In the genomic region with DNA sequence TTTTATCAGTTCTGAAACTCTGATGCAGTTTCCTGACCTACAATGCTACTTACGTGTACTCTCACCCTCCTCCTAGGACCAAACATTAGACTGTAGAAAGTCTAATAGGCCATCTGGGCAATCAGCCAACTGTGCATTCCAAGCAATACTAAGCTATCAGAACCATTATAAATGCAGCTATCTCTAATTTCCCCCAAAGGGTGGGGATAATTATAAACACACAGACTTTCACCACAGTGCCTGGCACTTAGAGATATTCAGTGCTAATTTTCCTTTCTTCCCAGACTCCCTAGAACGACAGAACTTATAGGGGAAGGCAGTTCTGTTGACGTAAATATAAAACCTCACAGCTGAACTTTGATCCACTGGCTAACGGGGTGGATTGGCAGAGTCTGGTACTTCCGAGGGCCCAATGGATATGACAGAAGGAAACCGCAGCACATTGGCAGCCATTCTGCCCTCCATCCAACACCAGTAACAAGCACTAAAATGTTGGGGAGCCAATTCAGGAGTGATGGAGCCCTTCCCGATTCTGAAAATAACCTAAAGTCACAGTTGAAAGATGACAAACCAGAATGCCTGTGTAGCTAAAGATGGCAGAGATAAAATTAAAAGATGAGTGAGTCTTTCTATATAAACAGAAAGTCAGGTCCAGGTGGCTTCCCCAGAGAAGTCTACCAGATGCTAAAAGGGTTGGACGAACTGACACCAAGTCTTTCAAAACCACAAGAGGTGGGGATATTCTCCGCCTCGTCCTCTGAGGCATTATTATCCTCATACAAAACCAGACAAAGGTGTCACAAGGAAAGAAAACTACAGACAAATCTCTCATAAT, we compare ENCODE assay signal across 9 mouse cellular contexts. TPM values are rescaled to one million over a fixed set of nuclear protein-coding genes. Genes with fewer than 3 reads are reported as not detected.
DNase-seq lines count a peak whose midpoint lies in the region; ATAC-seq and TF ChIP-seq lines count a peak whose summit lies in the region.
"Had no signal": no experiment of that assay in that cellular context is flagged by ENCODE, and none has a peak within 500 bp of the region (broad histone marks: within the 10 kb centered on the region; RNA-seq: fewer than 3 reads in every experiment).

No protein-coding gene starts in this region.

- H3K9me3 ChIP-seq in midbrain, embryonic 11.5 days (ENCODE audit: control insufficient read depth, low read length), result no peaks in the 10 kb centered on the region
- H3K9me3 ChIP-seq in midbrain, embryonic 10.5 days (replicated peaks), result no peaks in the 10 kb centered on the region
- H3K9me3 ChIP-seq in heart, embryonic 15.5 days (replicated peaks), result no peaks in the 10 kb centered on the region
- no peaks in the 10 kb centered on the region for H3K9me3 ChIP-seq in limb, embryonic 14.5 days (ENCODE audit: control insufficient read depth, low read length)
- no peaks in the 10 kb centered on the region for H3K9me3 ChIP-seq in stomach, embryonic 16.5 days (replicated peaks; ENCODE audit: control insufficient read depth, low read length)
- H3K9me3 ChIP-seq: neural tube, embryonic 12.5 days had no signal

- H3K36me3 ChIP-seq in midbrain, embryonic 11.5 days (ENCODE audit: control insufficient read depth, insufficient read depth, low read length), result no peaks in the 10 kb centered on the region
- no peaks in the 10 kb centered on the region for H3K36me3 ChIP-seq in midbrain, embryonic 10.5 days
- H3K36me3 ChIP-seq in heart, embryonic 15.5 days, result no peaks in the 10 kb centered on the region
- H3K36me3 ChIP-seq in limb, embryonic 14.5 days (ENCODE audit: control insufficient read depth, insufficient read depth, low read length), result no peaks in the 10 kb centered on the region
- no peaks in the 10 kb centered on the region for H3K36me3 ChIP-seq in stomach, embryonic 16.5 days (ENCODE audit: control insufficient read depth, insufficient read depth, low read length)
- H3K36me3 ChIP-seq: neural tube, embryonic 12.5 days had no signal

- no peak overlapping the region for H3K27ac ChIP-seq in midbrain, embryonic 11.5 days (ENCODE audit: low read depth, low read length)
- no peak overlapping the region for H3K27ac ChIP-seq in midbrain, embryonic 10.5 days (replicated peaks)
- H3K27ac ChIP-seq in heart, embryonic 15.5 days, result peak overlapping the region; percentile 90
- H3K27ac ChIP-seq in limb, embryonic 14.5 days (replicated peaks; ENCODE audit: low read depth, low read length), result peak overlapping the region; percentile 2; the same call in 1 of the 2 replicates
- peak overlapping the region; percentile 89 for H3K27ac ChIP-seq in stomach, embryonic 16.5 days (ENCODE audit: low read length)
- H3K27ac ChIP-seq: neural tube, embryonic 12.5 days had no signal

- H3K4me2 ChIP-seq in midbrain, embryonic 11.5 days, result no peak overlapping the region
- peak overlapping the region; percentile 50 for H3K4me2 ChIP-seq in heart, embryonic 15.5 days
- H3K4me2 ChIP-seq in limb, embryonic 14.5 days (replicated peaks; ENCODE audit: low read depth, low read length, severe bottlenecking), result no peak overlapping the region
- peak overlapping the region; percentile 28; the same call in 1 of the 2 replicates for H3K4me2 ChIP-seq in stomach, embryonic 16.5 days (ENCODE audit: low read depth, low read length)
- H3K4me2 ChIP-seq: neural tube, embryonic 12.5 days had no signal

- H3K4me3 ChIP-seq in midbrain, embryonic 11.5 days (ENCODE audit: low read depth, low read length), result no peak overlapping the region
- H3K4me3 ChIP-seq in midbrain, embryonic 10.5 days, result no peak overlapping the region
- peak overlapping the region; percentile 29 for H3K4me3 ChIP-seq in heart, embryonic 15.5 days
- H3K4me3 ChIP-seq in limb, embryonic 14.5 days (replicated peaks; ENCODE audit: low read length), result no peak overlapping the region
- no peak overlapping the region for H3K4me3 ChIP-seq in stomach, embryonic 16.5 days (replicated peaks; ENCODE audit: low read length)
- H3K4me3 ChIP-seq: neural tube, embryonic 12.5 days had no signal

- TF ChIP-seq POLR2A in limb, embryonic 14.5 days (IDR thresholded peaks at IDR 0.05; ENCODE audit: borderline replicate concordance, extremely low read depth, insufficient read depth, insufficient read length), result no peak

- no peaks in the 10 kb centered on the region for H3K27me3 ChIP-seq in midbrain, embryonic 11.5 days (ENCODE audit: control insufficient read depth, insufficient read depth, low read length)
- H3K27me3 ChIP-seq in midbrain, embryonic 10.5 days (ENCODE audit: low read depth, poor library complexity, severe bottlenecking), result no peaks in the 10 kb centered on the region
- H3K27me3 ChIP-seq in heart, embryonic 15.5 days, result no peaks in the 10 kb centered on the region
- no peaks in the 10 kb centered on the region for H3K27me3 ChIP-seq in limb, embryonic 14.5 days (ENCODE audit: control insufficient read depth, insufficient read depth, low read length)
- no peaks in the 10 kb centered on the region for H3K27me3 ChIP-seq in stomach, embryonic 16.5 days (ENCODE audit: control insufficient read depth, insufficient read depth, low read length)
- H3K27me3 ChIP-seq: neural tube, embryonic 12.5 days had no signal

- DNase-seq in midbrain, embryonic 11.5 days (ENCODE audit: low spot score, missing footprints), result peak; percentile 59
- DNase-seq in midbrain, embryonic 10.5 days (ENCODE audit: low spot score), result no peak
- DNase-seq in adrenal gland, postnatal 36 days, result peak; percentile 50 to 77
- peak; percentile 86 for DNase-seq in limb, embryonic 14.5 days (ENCODE audit: low spot score)
- DNase-seq in left cerebral cortex, postnatal 14 days (ENCODE audit: low spot score in 2 of 2), result no peak
- no peak for DNase-seq in layer of hippocampus, postnatal 36 days

- WGBS in midbrain, embryonic 11.5 days, result 88% methylated on average over 10 of the region's 10 CpGs
- 88% methylated on average over 10 of the region's 10 CpGs for WGBS in midbrain, embryonic 10.5 days
- 21% methylated on average over 10 of the region's 10 CpGs for whole genome bisulfite sequencing in heart, embryonic 15.5 days
- WGBS in limb, embryonic 14.5 days, result 39% methylated on average over 10 of the region's 10 CpGs
- 27% methylated on average over 10 of the region's 10 CpGs for WGBS in stomach, embryonic 16.5 days

- no peaks in the 10 kb centered on the region for H3K4me1 ChIP-seq in midbrain, embryonic 11.5 days (ENCODE audit: control insufficient read depth, insufficient read depth, low read length)
- H3K4me1 ChIP-seq in midbrain, embryonic 10.5 days, result 0 out of 2 replicates have a peak, but pooled peaks cover 2% of the 10 kb centered on the region
- H3K4me1 ChIP-seq in heart, embryonic 15.5 days (replicated peaks), result peaks cover 79% of the 10 kb centered on the region
- peaks cover 12% of the 10 kb centered on the region for H3K4me1 ChIP-seq in limb, embryonic 14.5 days (ENCODE audit: control insufficient read depth, insufficient read depth, low read length)
- H3K4me1 ChIP-seq in stomach, embryonic 16.5 days (ENCODE audit: control insufficient read depth, insufficient read depth, low read length), result peaks cover 18% of the 10 kb centered on the region
- H3K4me1 ChIP-seq: neural tube, embryonic 12.5 days had no signal

- no peak for ATAC-seq in midbrain, embryonic 11.5 days (ENCODE audit: low FRiP score)
- ATAC-seq in heart, embryonic 15.5 days (replicated peaks; ENCODE audit: insufficient number of reproducible peaks, insufficient read depth, low FRiP score, low read depth), result peak; percentile 67
- ATAC-seq in limb, embryonic 14.5 days (ENCODE audit: low FRiP score, low read depth), result peak; percentile 63; the same call in 1 of the 2 replicates
- ATAC-seq in stomach, embryonic 16.5 days (ENCODE audit: insufficient read depth, low FRiP score), result peak; percentile 91

- peak overlapping the region; percentile 10; the same call in 1 of the 2 replicates for H3K9ac ChIP-seq in midbrain, embryonic 11.5 days (ENCODE audit: low read length)
- H3K9ac ChIP-seq in heart, embryonic 15.5 days, result no peak overlapping the region
- H3K9ac ChIP-seq in limb, embryonic 14.5 days (ENCODE audit: low read depth, low read length, severe bottlenecking), result no peak overlapping the region
- H3K9ac ChIP-seq in stomach, embryonic 16.5 days (ENCODE audit: low read length), result 0 out of 2 replicates have a peak overlapping the region, but pooled peaks have one; percentile 25
- H3K9ac ChIP-seq: neural tube, embryonic 12.5 days had no signal

- intact Hi-C loops in left cerebral cortex, postnatal 14 days (cut with DNase I), result no loop called here

RNA-seq across cellular contexts. Expression of gene B4galt1, which starts 16.1 kb away (rescaled TPM):
- polyA plus RNA-seq in midbrain, embryonic 11.5 days (2014; fragmentation: Nextera tagmentation; extraction: Ambion mirVana), result 13.8 and 14.9 TPM in 2 replicates
- 18.3 and 18.4 TPM in 2 replicates for polyA plus RNA-seq in midbrain, embryonic 10.5 days (2016; fragmentation: Nextera tagmentation; extraction: Ambion mirVana)
- 10 to 100 TPM; 75.7 to 89.5 TPM for total RNA-seq in adrenal gland, postnatal 36 days (2021)
- polyA plus RNA-seq in heart, embryonic 15.5 days (2015; fragmentation: Nextera tagmentation; extraction: Ambion mirVana), result 53.7 and 59.5 TPM in 2 replicates
- 35.9 and 41.3 TPM in 2 replicates for polyA plus RNA-seq in limb, embryonic 14.5 days (2012; rRNA removed)
- 52.3 and 54.8 TPM in 2 replicates for polyA plus RNA-seq in limb, embryonic 14.5 days (2014; fragmentation: Nextera tagmentation; extraction: Ambion mirVana)
- 50.1 and 51.2 TPM in 2 replicates for polyA plus RNA-seq in stomach, embryonic 16.5 days (2015; fragmentation: Nextera tagmentation; extraction: Ambion mirVana)
- 1 to 10 TPM; 6.5 to 9.0 TPM for total RNA-seq in left cerebral cortex, postnatal 14 days (2021)
- 10 to 100 TPM in 1 of 2 experiments, 1 to 10 TPM in 1; 6.9 to 10.8 TPM for total RNA-seq in layer of hippocampus, postnatal 36 days (2021)

Comparison
In these comparisons a context has a peak if more than half of its experiments do, and no peak if none do; other contexts are left out.
1. DNase-seq: peak in midbrain, embryonic 11.5 days (single experiment), adrenal gland, postnatal 36 days (2 of 2) and limb, embryonic 14.5 days (single experiment); none in midbrain, embryonic 10.5 days (single experiment), left cerebral cortex, postnatal 14 days (0 of 2) and layer of hippocampus, postnatal 36 days (0 of 2).
2. H3K27ac ChIP-seq: peak in heart, embryonic 15.5 days (single experiment), limb, embryonic 14.5 days (single experiment) and stomach, embryonic 16.5 days (single experiment); none in midbrain, embryonic 11.5 days (single experiment) and midbrain, embryonic 10.5 days (single experiment).
3. H3K4me2 ChIP-seq: peak in heart, embryonic 15.5 days (single experiment) and stomach, embryonic 16.5 days (single experiment); none in midbrain, embryonic 11.5 days (single experiment) and limb, embryonic 14.5 days (single experiment).
4. H3K9ac ChIP-seq: peak in midbrain, embryonic 11.5 days (single experiment) and stomach, embryonic 16.5 days (single experiment); none in heart, embryonic 15.5 days (single experiment) and limb, embryonic 14.5 days (single experiment).